Mouse (Mus musculus) kidney, embryonic 15.5 days (tissue): Measurements from ENCODE around the gene Retreg3. TPM values are rescaled to one million over a fixed set of nuclear protein-coding genes. Genes with fewer than 3 reads are reported as not detected.
"Not testable (repeated sequence)": the region's sequence is repeated elsewhere in the genome, so short reads cannot be mapped to it uniquely, and the experiment has no call there.

Experiments used
- ATAC-seq: fragments of 200-750 bp; cut with Nextera tagmentation; replicated peaks from 2 replicates; pipeline ENCODE4 v1.8.0; 2017; ENCODE audit warnings: moderate TSS enrichment; ENCODE audit not compliant: low FRiP score
- H3K27ac ChIP-seq: fragments of 300-500 bp; sonication (generic); 2 replicates; pipeline ENCODE4 v1.5.1; 2015; ENCODE audit warnings: mild to moderate bottlenecking, inconsistent platforms
- H3K27me3 ChIP-seq: fragments of 300-500 bp; sonication (generic); 2 replicates; pipeline ENCODE4 v1.6.1; 2015; ENCODE audit warnings: inconsistent platforms
- H3K36me3 ChIP-seq: fragments of 300-500 bp; sonication (generic); 2 replicates; pipeline ENCODE4 v1.6.1; 2015; ENCODE audit warnings: inconsistent platforms
- H3K4me1 ChIP-seq: fragments of 300-500 bp; sonication (generic); 2 replicates; pipeline ENCODE4 v1.6.1; 2015; ENCODE audit warnings: inconsistent platforms
- H3K4me2 ChIP-seq: fragments of 300-500 bp; sonication (generic); 2 replicates; pipeline ENCODE4 v1.6.1; 2015; ENCODE audit warnings: moderate library complexity, mild to moderate bottlenecking, inconsistent platforms
- H3K4me3 ChIP-seq: fragments of 300-500 bp; sonication (generic); replicated peaks from 2 replicates; pipeline ENCODE4 v1.5.1; 2015; ENCODE audit warnings: mild to moderate bottlenecking, inconsistent platforms
- H3K9ac ChIP-seq: fragments of 300-500 bp; sonication (generic); 2 replicates; pipeline ENCODE4 v1.6.1; 2015; ENCODE audit warnings: mild to moderate bottlenecking, inconsistent platforms
- H3K9me3 ChIP-seq: fragments of 300-500 bp; sonication (generic); replicated peaks from 2 replicates; pipeline ENCODE4 v1.6.1; 2016; ENCODE audit warnings: inconsistent platforms
- WGBS: fragments of 180-500 bp; shearing (Covaris S2); methylation state at CpG from one replicate; pipeline ENCODE4 v1.1.7; 2015; ENCODE audit warnings: mixed read lengths; 5-methylcytosine and 5-hydroxymethylcytosine counted together
- polyA plus RNA-seq: library from polyadenylated mRNA; unstranded; fragments of >200 nt; fragmentation: Nextera tagmentation; extraction: Ambion mirVana; gene quantifications from 2 replicates; pipeline ENCODE4 v1.2.1, GENCODE M21; 2015

Retreg3 gene
- polyA plus RNA-seq, 1 experiment from 2014 or later: 21.3 TPM

GRCm38 (mm10) chr11:101161551-101161950 is 41.9 kb upstream of the Retreg3 start:
- 88% methylated on average over 15 of the region's 15 CpGs for WGBS
- Histone ChIP-seq H3K27me3 (peaks cover 26% of the 10 kb centered on the region), H3K9me3 (no peaks in the 10 kb centered on the region), H3K27ac (no peak overlapping the region), H3K9ac (no peak overlapping the region), H3K4me3 (no peak overlapping the region), H3K36me3 (peaks cover 52% of the 10 kb centered on the region), H3K4me1 (peaks cover 42% of the 10 kb centered on the region), H3K4me2 (no peak overlapping the region)
- ATAC-seq: no peak

- Histone ChIP-seq H3K4me1 (peaks cover 42% of the 10 kb centered on the region), H3K27me3 (peaks cover 21% of the 10 kb centered on the region), H3K36me3 (peaks cover 46% of the 10 kb centered on the region)
- WGBS: 81% methylated on average over 7 of the region's 8 CpGs
- not testable (repeated sequence) for H3K4me2 ChIP-seq, H3K4me3 ChIP-seq, H3K27ac ChIP-seq, H3K9ac ChIP-seq, H3K9me3 ChIP-seq, ATAC-seq
Observed at GRCm38 (mm10) chr11:101160981-101161505, 41.4 kb upstream of the Retreg3 start.

GRCm38 (mm10) chr11:101160151-101160550 is 40.5 kb upstream of the Retreg3 start:
- H3K4me1 ChIP-seq: peaks cover 45% of the 10 kb centered on the region
- H3K4me3 ChIP-seq, H3K27ac ChIP-seq, H3K4me2 ChIP-seq, H3K9ac ChIP-seq, ATAC-seq, H3K9me3 ChIP-seq: not testable (repeated sequence)
- H3K36me3 ChIP-seq: peaks cover 41% of the 10 kb centered on the region
- WGBS: 77% methylated on average over 8 of the region's 10 CpGs
- peaks cover 15% of the 10 kb centered on the region for H3K27me3 ChIP-seq

GRCm38 (mm10) chr11:101155728-101156371 is 36.2 kb upstream of the Retreg3 start, which contains the start of gene Tubg2:
Tubg2 (plus strand) TSS chr11:101155907.
- H3K36me3 ChIP-seq: no peaks in the 10 kb centered on the region
- peak within 1 kb of the TSS; percentile 80 for H3K4me2 ChIP-seq
- H3K4me1 ChIP-seq: peaks cover 15% of the 10 kb centered on the region
- H3K9ac ChIP-seq: peak within 1 kb of the TSS; percentile 47
- ATAC-seq: peak; percentile 81
- H3K4me3 ChIP-seq: peak within 1 kb of the TSS; percentile 44
- no peaks in the 10 kb centered on the region for H3K9me3 ChIP-seq
- H3K27ac ChIP-seq: peak within 1 kb of the TSS; percentile 63
- 2% methylated on average over 36 of the region's 36 CpGs for WGBS
- 0 out of 2 replicates have a peak, but pooled peaks cover 4% of the 10 kb centered on the region for H3K27me3 ChIP-seq

- Histone ChIP-seq H3K36me3 (no peaks in the 10 kb centered on the region), H3K27me3 (0 out of 2 replicates have a peak, but pooled peaks cover 4% of the 10 kb centered on the region), H3K9me3 (no peaks in the 10 kb centered on the region), H3K4me2 (peak overlapping the region; percentile 80; the same call in 1 of the 2 replicates), H3K27ac (no peak overlapping the region), H3K4me1 (peaks cover 15% of the 10 kb centered on the region), H3K9ac (no peak overlapping the region), H3K4me3 (peak overlapping the region; percentile 44; the same call in 1 of the 2 replicates)
- ATAC-seq: no peak
- 67% methylated on average over 6 of the region's 6 CpGs for WGBS
Observed at GRCm38 (mm10) chr11:101155151-101155550, 35.5 kb upstream of the Retreg3 start.

GRCm38 (mm10) chr11:101154648-101155047 is 35.0 kb upstream of the Retreg3 start:
- 0 out of 2 replicates have a peak, but pooled peaks cover 4% of the 10 kb centered on the region for H3K27me3 ChIP-seq
- no peak overlapping the region for H3K27ac ChIP-seq
- H3K4me3 ChIP-seq: no peak overlapping the region
- H3K4me2 ChIP-seq: no peak overlapping the region
- H3K9me3 ChIP-seq: no peaks in the 10 kb centered on the region
- no peak overlapping the region for H3K9ac ChIP-seq
- ATAC-seq: no peak
- H3K4me1 ChIP-seq: peaks cover 17% of the 10 kb centered on the region
- no peaks in the 10 kb centered on the region for H3K36me3 ChIP-seq

GRCm38 (mm10) chr11:101152825-101153224 is 33.1 kb upstream of the Retreg3 start:
- peaks cover 35% of the 10 kb centered on the region for H3K4me1 ChIP-seq
- ATAC-seq: no peak
- no peak overlapping the region for H3K4me2 ChIP-seq
- H3K9me3 ChIP-seq: no peaks in the 10 kb centered on the region
- no peak overlapping the region for H3K27ac ChIP-seq
- H3K4me3 ChIP-seq: no peak overlapping the region
- H3K9ac ChIP-seq: no peak overlapping the region
- H3K27me3 ChIP-seq: 0 out of 2 replicates have a peak, but pooled peaks cover 4% of the 10 kb centered on the region
- 68% methylated on average over 1 of the region's 1 CpGs for WGBS
- H3K36me3 ChIP-seq: no peaks in the 10 kb centered on the region

- peaks cover 30% of the 10 kb centered on the region for H3K4me1 ChIP-seq
- no peak overlapping the region for H3K9ac ChIP-seq
- H3K36me3 ChIP-seq: no peaks in the 10 kb centered on the region
- no peak overlapping the region for H3K4me2 ChIP-seq
- 54% methylated on average over 2 of the region's 2 CpGs for WGBS
- H3K27me3 ChIP-seq: no peaks in the 10 kb centered on the region
- no peaks in the 10 kb centered on the region for H3K9me3 ChIP-seq
- ATAC-seq: no peak
- no peak overlapping the region for H3K27ac ChIP-seq
- H3K4me3 ChIP-seq: no peak overlapping the region
Observed at GRCm38 (mm10) chr11:101151063-101151462, 31.4 kb upstream of the Retreg3 start.

- 0 out of 2 replicates have a peak overlapping the region, but pooled peaks have one; percentile 2 for H3K4me2 ChIP-seq
- H3K4me1 ChIP-seq: peaks cover 20% of the 10 kb centered on the region
- peak; percentile 83; the same call in 1 of the 2 replicates for ATAC-seq
- H3K4me3 ChIP-seq: no peak overlapping the region
- no peaks in the 10 kb centered on the region for H3K36me3 ChIP-seq
- H3K9ac ChIP-seq: no peak overlapping the region
- H3K9me3 ChIP-seq: no peaks in the 10 kb centered on the region
- WGBS: 25% methylated on average over 9 of the region's 9 CpGs
- H3K27me3 ChIP-seq: no peaks in the 10 kb centered on the region
- peak overlapping the region; percentile 87 for H3K27ac ChIP-seq
Observed at GRCm38 (mm10) chr11:101149178-101150105, 29.7 kb upstream of the Retreg3 start.

GRCm38 (mm10) chr11:101148751-101149150 is 29.1 kb upstream of the Retreg3 start:
- Histone ChIP-seq H3K36me3 (no peaks in the 10 kb centered on the region), H3K4me1 (peaks cover 24% of the 10 kb centered on the region), H3K9ac (no peak overlapping the region), H3K4me3 (no peak overlapping the region), H3K9me3 (no peaks in the 10 kb centered on the region), H3K27me3 (no peaks in the 10 kb centered on the region), H3K4me2 (0 out of 2 replicates have a peak overlapping the region, but pooled peaks have one; percentile 2), H3K27ac (peak overlapping the region; percentile 87)
- ATAC-seq: 0 out of 2 replicates have a peak, but pooled peaks have one; percentile 36
- WGBS: 49% methylated on average over 10 of the region's 10 CpGs

GRCm38 (mm10) chr11:101146377-101146776 is 26.7 kb upstream of the Retreg3 start:
- peaks cover 28% of the 10 kb centered on the region for H3K4me1 ChIP-seq
- no peak overlapping the region for H3K4me3 ChIP-seq
- no peak overlapping the region for H3K9ac ChIP-seq
- 28% methylated on average over 10 of the region's 10 CpGs for WGBS
- no peak for ATAC-seq
- no peak overlapping the region for H3K4me2 ChIP-seq
- H3K9me3 ChIP-seq: no peaks in the 10 kb centered on the region
- H3K27ac ChIP-seq: no peak overlapping the region
- no peaks in the 10 kb centered on the region for H3K36me3 ChIP-seq
- no peaks in the 10 kb centered on the region for H3K27me3 ChIP-seq
